Mouse (Mus musculus) midbrain, embryonic 11.5 days (tissue): Measurements from ENCODE around the gene Map3k10. TPM values are rescaled to one million over a fixed set of nuclear protein-coding genes. Genes with fewer than 3 reads are reported as not detected.
A peak's percentile ranks its signal among the peaks of the same experiment; 100 is the strongest.

ENCODE experiments used
- ATAC-seq: fragments of 200-750 bp; cut with Nextera tagmentation; 2 replicates; pipeline ENCODE4 v1.8.0; 2017; ENCODE audit warnings: moderate TSS enrichment, moderate library complexity; ENCODE audit not compliant: low FRiP score
- DNase-seq: peaks from one replicate; pipeline ENCODE4 v3.0.0; 2015; ENCODE audit warnings: low spot score; ENCODE audit errors: missing footprints
- H3K27ac ChIP-seq: fragments of 300-500 bp; sonication (generic); 2 replicates; pipeline ENCODE4 v1.5.1; 2014; ENCODE audit warnings: low read depth, low read length
- H3K27me3 ChIP-seq: fragments of 300-500 bp; sonication (generic); 2 replicates; pipeline ENCODE4 v1.6.1; 2014; ENCODE audit warnings: mild to moderate bottlenecking, low read length, moderate library complexity, mixed read lengths; ENCODE audit not compliant: control insufficient read depth, insufficient read depth
- H3K36me3 ChIP-seq: fragments of 300-500 bp; sonication (generic); 2 replicates; pipeline ENCODE4 v1.6.1; 2014; ENCODE audit warnings: mild to moderate bottlenecking, low read length, moderate library complexity, mixed read lengths; ENCODE audit not compliant: control insufficient read depth, insufficient read depth
- H3K4me1 ChIP-seq: fragments of 300-500 bp; sonication (generic); 2 replicates; pipeline ENCODE4 v1.6.1; 2014; ENCODE audit warnings: low read length; ENCODE audit not compliant: control insufficient read depth, insufficient read depth
- H3K4me2 ChIP-seq: fragments of 300-500 bp; sonication (generic); 2 replicates; pipeline ENCODE4 v1.6.1; 2014; ENCODE audit warnings: mild to moderate bottlenecking, moderate library complexity
- H3K4me3 ChIP-seq: fragments of 300-500 bp; sonication (generic); 2 replicates; pipeline ENCODE4 v1.5.1; 2014; ENCODE audit warnings: low read depth, low read length
- H3K9ac ChIP-seq: fragments of 300-500 bp; sonication (generic); 2 replicates; pipeline ENCODE4 v1.6.1; 2014; ENCODE audit warnings: low read length
- H3K9me3 ChIP-seq: fragments of 300-500 bp; sonication (generic); 2 replicates; pipeline ENCODE4 v1.6.1; 2016; ENCODE audit warnings: low read length; ENCODE audit not compliant: control insufficient read depth
- WGBS: fragments of 180-500 bp; shearing (Covaris S2); extraction: QIAGEN DNeasy Blood & Tissue Kit; methylation state at CpG from one replicate; pipeline ENCODE4 v1.1.7; 2014; 5-methylcytosine and 5-hydroxymethylcytosine counted together
- polyA plus RNA-seq: library from polyadenylated mRNA; unstranded; fragments of >200 nt; fragmentation: Nextera tagmentation; extraction: Ambion mirVana; gene quantifications from 2 replicates; pipeline ENCODE4 v1.2.1, GENCODE M21; 2014

The Map3k10 gene
- polyA plus RNA-seq, result 5.1 and 8.8 TPM in 2 replicates

DNA sequence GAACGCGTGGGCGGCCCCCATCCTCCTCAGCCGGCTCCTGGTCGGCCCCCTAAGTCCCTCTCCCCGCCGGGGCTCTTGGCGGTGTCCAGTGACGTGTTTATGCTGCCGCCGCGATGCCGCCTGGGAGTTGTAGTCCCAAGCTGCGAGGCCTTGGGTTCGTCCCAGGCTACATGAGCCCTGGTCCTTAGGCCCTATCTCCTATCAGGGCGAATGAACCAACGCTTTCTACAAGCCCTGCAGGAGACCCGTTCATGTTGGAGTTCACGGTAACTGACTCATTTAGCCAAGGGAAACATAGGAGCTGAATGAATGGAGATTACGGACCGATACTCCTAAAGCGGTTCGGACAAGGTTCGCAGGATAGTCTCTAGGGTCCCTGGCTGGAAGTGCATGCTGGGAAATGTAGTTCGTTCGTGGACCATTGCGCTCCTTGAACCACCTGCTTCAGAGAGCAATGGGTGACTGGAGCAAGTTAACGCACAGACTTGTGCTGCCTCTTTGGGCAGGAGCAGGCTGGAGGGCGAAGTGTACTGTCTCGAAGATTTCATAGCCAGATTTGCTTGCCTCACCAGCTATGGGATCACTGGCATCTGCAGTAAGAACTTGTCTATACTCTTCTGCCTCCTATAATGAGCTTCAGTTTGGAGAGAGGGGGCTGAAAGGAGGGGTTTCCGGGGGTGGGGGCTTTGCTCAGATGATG is at the start of gene Map3k10:
Map3k10 (minus strand) TSS at position 77 of the 700 bp plus-strand sequence.
- ATAC-seq (peak; percentile 98), DNase-seq (peak; percentile 100)
- H3K9me3 ChIP-seq, result no peaks in the 10 kb centered on the region
- WGBS, result under 1% methylated on average over 31 of the region's 31 CpGs
- H3K36me3 ChIP-seq, result no peaks in the 10 kb centered on the region
- peak within 1 kb of the TSS; percentile 88 for H3K9ac ChIP-seq
- H3K27me3 ChIP-seq, result no peaks in the 10 kb centered on the region
- peak within 1 kb of the TSS; percentile 93 for H3K4me3 ChIP-seq
- peaks cover 21% of the 10 kb centered on the region for H3K4me1 ChIP-seq
- peak within 1 kb of the TSS; percentile 82 for H3K27ac ChIP-seq
- peak within 1 kb of the TSS; percentile 100 for H3K4me2 ChIP-seq

- Histone ChIP-seq H3K27ac (no peak overlapping the region), H3K9ac (no peak overlapping the region), H3K36me3 (no peaks in the 10 kb centered on the region), H3K4me3 (no peak overlapping the region), H3K4me2 (no peak overlapping the region), H3K4me1 (no peaks in the 10 kb centered on the region), H3K9me3 (no peaks in the 10 kb centered on the region), H3K27me3 (no peaks in the 10 kb centered on the region)
- no peak for ATAC-seq
- WGBS, result 88% methylated on average over 8 of the region's 8 CpGs
- DNase-seq, result no peak
These were observed 47.6 kb upstream of the Map3k10 start for GRCm38 (mm10) chr7:27721951-27722350.

DNA sequence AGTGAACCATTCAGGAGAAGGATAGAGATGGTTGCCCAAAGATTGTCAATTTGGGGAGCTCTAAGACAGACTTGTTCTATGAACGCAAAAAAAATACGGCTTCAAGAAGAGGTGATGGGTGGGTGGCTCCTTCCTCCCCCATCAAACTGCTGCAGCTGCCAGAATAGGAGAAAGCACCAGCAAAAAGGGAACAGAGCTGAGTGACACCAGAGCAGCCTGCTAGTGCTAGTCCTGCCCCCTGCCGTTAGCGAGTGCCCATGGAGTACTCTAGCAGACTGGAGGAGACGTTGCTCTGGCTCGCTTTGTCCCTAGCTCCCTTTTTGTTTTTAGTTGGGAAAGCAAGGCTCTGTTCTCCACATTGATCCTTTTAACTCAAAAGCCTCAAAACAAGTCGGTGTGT is 36.0 kb upstream of the Map3k10 start:
- Histone ChIP-seq H3K9ac (no peak overlapping the region), H3K4me3 (no peak overlapping the region), H3K4me1 (no peaks in the 10 kb centered on the region), H3K9me3 (peaks cover 11% of the 10 kb centered on the region; the same call in 1 of the 2 replicates), H3K27me3 (no peaks in the 10 kb centered on the region), H3K36me3 (no peaks in the 10 kb centered on the region), H3K27ac (no peak overlapping the region), H3K4me2 (no peak overlapping the region)
- ATAC-seq, result no peak
- WGBS, result 88% methylated on average over 7 of the region's 7 CpGs
- DNase-seq, result no peak

GRCm38 (mm10) chr7:27696711-27697110 is 22.3 kb upstream of the Map3k10 start:
- H3K27ac ChIP-seq, result no peak overlapping the region
- ATAC-seq (no peak), DNase-seq (no peak)
- no peak overlapping the region for H3K4me2 ChIP-seq
- no peaks in the 10 kb centered on the region for H3K27me3 ChIP-seq
- H3K4me1 ChIP-seq, result no peaks in the 10 kb centered on the region
- H3K9me3 ChIP-seq, result no peaks in the 10 kb centered on the region
- no peak overlapping the region for H3K4me3 ChIP-seq
- no peaks in the 10 kb centered on the region; the same call in 1 of the 2 replicates for H3K36me3 ChIP-seq
- no peak overlapping the region for H3K9ac ChIP-seq
- 24% methylated on average over 3 of the region's 3 CpGs for WGBS

GRCm38 (mm10) chr7:27691076-27691475 is 16.7 kb upstream of the Map3k10 start:
- no peak overlapping the region for H3K4me2 ChIP-seq
- H3K27ac ChIP-seq, result no peak overlapping the region
- no peak for ATAC-seq
- peaks cover 7% of the 10 kb centered on the region; the same call in 1 of the 2 replicates for H3K4me1 ChIP-seq
- H3K9ac ChIP-seq, result no peak overlapping the region
- no peaks in the 10 kb centered on the region for H3K36me3 ChIP-seq
- DNase-seq, result no peak
- no peaks in the 10 kb centered on the region for H3K9me3 ChIP-seq
- H3K4me3 ChIP-seq, result no peak overlapping the region
- 41% methylated on average over 4 of the region's 5 CpGs for WGBS
- no peaks in the 10 kb centered on the region for H3K27me3 ChIP-seq

DNA sequence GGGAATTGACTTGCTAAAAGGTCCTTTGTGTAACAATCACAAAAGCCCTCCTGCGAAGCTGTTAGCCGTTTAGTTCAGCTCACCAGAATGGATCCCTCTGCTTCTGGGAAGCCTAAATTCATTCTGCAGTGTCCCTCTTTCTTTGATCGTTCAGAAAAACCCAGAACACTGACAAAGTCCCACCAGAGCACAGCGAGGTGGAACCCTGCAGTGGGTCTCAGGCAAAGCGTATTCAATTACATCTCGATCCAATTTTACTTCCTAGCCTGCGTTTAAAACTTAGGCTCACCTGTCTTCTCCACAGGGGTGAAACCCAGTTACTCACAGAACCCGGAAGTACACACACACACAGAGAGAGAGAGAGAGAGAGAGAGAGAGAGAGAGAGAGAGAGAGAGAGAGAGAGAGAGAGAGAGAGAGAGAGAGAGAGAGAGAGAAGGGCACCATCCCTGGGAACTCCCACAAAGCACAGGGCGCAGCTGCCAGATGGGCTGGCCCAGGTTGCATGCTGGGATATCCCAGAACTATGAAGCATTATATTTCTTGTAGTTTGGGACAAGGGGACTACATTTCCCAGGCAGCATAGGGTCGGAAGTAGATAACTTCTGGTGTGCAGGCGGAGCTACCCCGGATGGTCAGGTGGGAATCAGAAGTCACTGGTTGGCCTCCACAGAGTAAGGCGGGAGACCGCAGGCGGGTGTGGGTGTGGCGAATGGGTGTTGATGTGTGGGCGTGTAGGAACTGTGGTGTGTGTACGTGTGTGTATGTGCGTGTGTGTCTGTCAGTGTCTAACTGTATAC is 14.6 kb upstream of the Map3k10 start, which contains the start of gene Zfp607b:
Zfp607b (plus strand) TSS at position 526 of the 798 bp plus-strand sequence.
- peak; percentile 97 for DNase-seq
- Histone ChIP-seq H3K4me2 (peak within 1 kb of the TSS; percentile 68), H3K36me3 (no peaks in the 10 kb centered on the region), H3K4me1 (peaks cover 7% of the 10 kb centered on the region; the same call in 1 of the 2 replicates), H3K27me3 (no peaks in the 10 kb centered on the region), H3K9me3 (no peaks in the 10 kb centered on the region), H3K27ac (peak within 1 kb of the TSS; percentile 58), H3K4me3 (peak within 1 kb of the TSS; percentile 44), H3K9ac (peak within 1 kb of the TSS; percentile 74)
- WGBS, result 0% methylated on average over 19 of the region's 19 CpGs
- peak; percentile 97 for ATAC-seq

GRCm38 (mm10) chr7:27688246-27688788 is 13.9 kb upstream of the Map3k10 start:
- Histone ChIP-seq H3K27ac (peak overlapping the region; percentile 58; the same call in 1 of the 2 replicates), H3K9ac (peak overlapping the region; percentile 74), H3K4me2 (peak overlapping the region; percentile 68), H3K4me1 (peaks cover 7% of the 10 kb centered on the region; the same call in 1 of the 2 replicates), H3K27me3 (no peaks in the 10 kb centered on the region), H3K4me3 (peak overlapping the region; percentile 44), H3K9me3 (no peaks in the 10 kb centered on the region), H3K36me3 (no peaks in the 10 kb centered on the region)
- DNase-seq (peak; percentile 85), ATAC-seq (no peak)
- WGBS, result 42% methylated on average over 14 of the region's 14 CpGs

DNA sequence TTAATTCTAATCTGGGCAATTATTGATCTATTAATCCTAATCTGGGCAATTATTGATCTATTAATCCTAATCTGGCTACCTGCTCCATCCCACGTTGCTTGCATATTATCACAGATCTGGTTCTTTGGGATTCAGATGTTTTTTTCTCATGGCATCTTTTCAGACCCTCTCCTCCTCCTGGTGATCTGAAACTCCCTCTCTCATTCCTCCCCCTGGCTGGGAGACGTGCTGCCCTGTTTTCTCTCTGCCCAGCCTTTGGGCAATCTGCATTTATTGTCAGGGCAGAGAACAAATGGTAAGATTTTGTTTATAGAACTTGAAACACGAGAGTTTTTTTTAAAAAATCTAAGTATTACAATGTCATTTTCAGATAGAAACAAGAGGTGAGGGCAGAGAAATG is 13.4 kb upstream of the Map3k10 start:
- ATAC-seq, result no peak
- Histone ChIP-seq H3K9me3 (no peaks in the 10 kb centered on the region), H3K9ac (no peak overlapping the region), H3K4me3 (no peak overlapping the region), H3K4me1 (peaks cover 7% of the 10 kb centered on the region; the same call in 1 of the 2 replicates), H3K4me2 (no peak overlapping the region), H3K27me3 (no peaks in the 10 kb centered on the region), H3K36me3 (no peaks in the 10 kb centered on the region), H3K27ac (no peak overlapping the region)
- 72% methylated on average over 3 of the region's 3 CpGs for WGBS
- DNase-seq, result no peak
